Mouse (Mus musculus) embryonic fibroblast, embryonic 13.5 days (primary cell): ENCODE measurements at regions not wholly inside any gene's neighbourhood (a gene's known extent, or its start where the extent isn't known, plus 50 kb on each side); places are given as distances from the start of the nearest gene placed in this dataset.

Experiments
- CTCF ChIP-seq: IDR thresholded peaks from 2 replicates; pipeline ENCODE4 v1.5.1; 2011; ENCODE audit warnings: mild to moderate bottlenecking, control low read depth, low read length, moderate library complexity, borderline replicate concordance; ENCODE audit not compliant: insufficient read depth
- POLR2A ChIP-seq: IDR thresholded peaks from 2 replicates; pipeline ENCODE4 v1.6.1; 2011; ENCODE audit warnings: low read depth, mild to moderate bottlenecking, control low read depth, low read length, moderate library complexity

- TF ChIP-seq CTCF (no peak), POLR2A (no peak)
These were observed 375.5 kb downstream of the Etv1 start for GRCm38 (mm10) chr12:39154689-39155088.
